14 mouse cellular contexts compared by ENCODE assay signal in the genomic region with DNA sequence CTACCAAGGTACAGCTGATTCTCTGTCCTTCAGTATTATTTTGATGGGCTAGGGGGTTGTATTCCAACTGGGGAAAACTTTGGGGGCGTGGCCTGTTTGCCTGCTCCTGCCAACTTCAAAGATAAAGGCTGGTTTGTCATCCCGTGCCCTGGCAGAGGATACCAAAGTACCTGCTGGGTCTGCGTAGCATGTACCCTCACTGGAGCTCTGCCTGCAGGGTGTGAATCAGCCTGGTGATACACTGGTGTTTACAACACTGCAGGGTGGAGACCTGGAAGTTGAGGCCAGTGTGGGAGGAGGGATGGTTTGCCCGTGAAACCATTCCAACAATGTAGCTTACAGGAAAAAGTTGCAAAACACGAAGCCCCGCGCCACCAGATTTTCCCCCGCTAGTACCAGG.
DNase-seq lines count a peak whose midpoint lies in the region; ATAC-seq and TF ChIP-seq lines count a peak whose summit lies in the region.
"Had no signal": no experiment of that assay in that cellular context is flagged by ENCODE, and none has a peak within 500 bp of the region (broad histone marks: within the 10 kb centered on the region; RNA-seq: fewer than 3 reads in every experiment).

No protein-coding gene starts in this region.

- no peak overlapping the region for H3K4me2 ChIP-seq in lung, embryonic 16.5 days (ENCODE audit: low read depth, low read length)
- H3K4me2 ChIP-seq in heart, embryonic 16.5 days (ENCODE audit: low read depth, low read length), result peak overlapping the region; percentile 6; the same call in 1 of the 2 replicates
- peak overlapping the region; percentile 20; the same call in 1 of the 2 replicates for H3K4me2 ChIP-seq in stomach, postnatal 0 days (replicated peaks; ENCODE audit: low read depth)
- H3K4me2 ChIP-seq: forebrain, embryonic 15.5 days; lung, embryonic 14.5 days; midbrain, embryonic 15.5 days had no signal

- H3K9me3 ChIP-seq in lung, embryonic 16.5 days (ENCODE audit: control insufficient read depth, low read length), result no peaks in the 10 kb centered on the region
- no peaks in the 10 kb centered on the region for H3K9me3 ChIP-seq in heart, embryonic 16.5 days (replicated peaks; ENCODE audit: control insufficient read depth, low read length)
- no peaks in the 10 kb centered on the region for H3K9me3 ChIP-seq in stomach, postnatal 0 days (ENCODE audit: control insufficient read depth, low read length)
- H3K9me3 ChIP-seq in forebrain, embryonic 10.5 days, result no peaks in the 10 kb centered on the region
- H3K9me3 ChIP-seq: forebrain, embryonic 15.5 days; midbrain, embryonic 15.5 days had no signal

- no peak for TF ChIP-seq EP300 in stomach, postnatal 0 days (optimal IDR thresholded peaks at IDR 0.05)

- H3K36me3 ChIP-seq in lung, embryonic 16.5 days (ENCODE audit: control insufficient read depth, insufficient read depth, low read length), result no peaks in the 10 kb centered on the region
- no peaks in the 10 kb centered on the region for H3K36me3 ChIP-seq in heart, embryonic 16.5 days (ENCODE audit: control insufficient read depth, insufficient read depth)
- H3K36me3 ChIP-seq in stomach, postnatal 0 days (ENCODE audit: control insufficient read depth, insufficient read depth, low read length), result no peaks in the 10 kb centered on the region
- H3K36me3 ChIP-seq in forebrain, embryonic 10.5 days (replicated peaks), result peaks cover 8% of the 10 kb centered on the region
- H3K36me3 ChIP-seq: forebrain, embryonic 15.5 days; midbrain, embryonic 15.5 days had no signal

- H3K27me3 ChIP-seq in lung, embryonic 16.5 days (ENCODE audit: control insufficient read depth, insufficient read depth, low read depth, low read length), result no peaks in the 10 kb centered on the region
- no peaks in the 10 kb centered on the region for H3K27me3 ChIP-seq in heart, embryonic 16.5 days (ENCODE audit: control insufficient read depth, insufficient read depth, low read length)
- H3K27me3 ChIP-seq in stomach, postnatal 0 days (ENCODE audit: control insufficient read depth, insufficient read depth, low read length), result no peaks in the 10 kb centered on the region
- no peaks in the 10 kb centered on the region for H3K27me3 ChIP-seq in forebrain, embryonic 10.5 days (ENCODE audit: poor library complexity, severe bottlenecking)
- H3K27me3 ChIP-seq: forebrain, embryonic 15.5 days; midbrain, embryonic 15.5 days had no signal

- peaks cover 24% of the 10 kb centered on the region for H3K4me1 ChIP-seq in lung, embryonic 16.5 days (replicated peaks; ENCODE audit: control insufficient read depth, insufficient read depth, low read length)
- peaks cover 5% of the 10 kb centered on the region for H3K4me1 ChIP-seq in lung, adult 2 months (ENCODE audit: control insufficient read depth, insufficient read depth, low read length)
- H3K4me1 ChIP-seq in heart, embryonic 16.5 days (ENCODE audit: control insufficient read depth, insufficient read depth, low read length), result peaks cover 53% of the 10 kb centered on the region
- H3K4me1 ChIP-seq in stomach, postnatal 0 days (replicated peaks; ENCODE audit: control insufficient read depth, insufficient read depth), result peaks cover 9% of the 10 kb centered on the region
- H3K4me1 ChIP-seq in forebrain, embryonic 10.5 days, result peaks cover 27% of the 10 kb centered on the region

- no peak overlapping the region for H3K4me3 ChIP-seq in lung, embryonic 16.5 days (ENCODE audit: low read length)
- no peak overlapping the region for H3K4me3 ChIP-seq in lung, adult 2 months (replicated peaks; ENCODE audit: extremely low read depth, low read depth, low read length)
- peak overlapping the region; percentile 16; the same call in 1 of the 2 replicates for H3K4me3 ChIP-seq in heart, embryonic 16.5 days (ENCODE audit: low read length)
- H3K4me3 ChIP-seq in stomach, postnatal 0 days (ENCODE audit: low read depth, low read length), result no peak overlapping the region
- no peak overlapping the region for H3K4me3 ChIP-seq in forebrain, embryonic 10.5 days
- H3K4me3 ChIP-seq: forebrain, embryonic 15.5 days; midbrain, embryonic 15.5 days had no signal

- ATAC-seq in lung, embryonic 16.5 days (ENCODE audit: low read depth), result 0 out of 2 replicates have a peak, but pooled peaks have one; percentile 23
- peak; percentile 67; the same call in 1 of the 2 replicates for ATAC-seq in heart, embryonic 16.5 days (replicated peaks; ENCODE audit: extremely low read depth, insufficient read depth, low FRiP score)
- ATAC-seq in stomach, postnatal 0 days (ENCODE audit: low FRiP score, low TSS enrichment), result peak; percentile 42
- ATAC-seq: forebrain, embryonic 15.5 days; midbrain, embryonic 15.5 days had no signal

- TF ChIP-seq POLR2A in lung, adult 2 months (IDR thresholded peaks at IDR 0.05; ENCODE audit: borderline replicate concordance, extremely low read depth, low read depth, low read length), result no peak

- TF ChIP-seq CTCF in lung, adult 2 months (IDR thresholded peaks at IDR 0.05; ENCODE audit: insufficient read depth, low read length), result no peak
- TF ChIP-seq CTCF in stomach, postnatal 0 days (IDR thresholded peaks at IDR 0.05; ENCODE audit: low read depth), result no peak

- 53% methylated on average over 8 of the region's 8 CpGs for WGBS in lung, embryonic 16.5 days
- WGBS in lung, adult 2 months, result 42% methylated on average over 8 of the region's 8 CpGs
- WGBS in heart, embryonic 16.5 days, result 39% methylated on average over 8 of the region's 8 CpGs
- 53% methylated on average over 8 of the region's 8 CpGs for WGBS in stomach, postnatal 0 days
- WGBS in forebrain, embryonic 10.5 days, result 84% methylated on average over 8 of the region's 8 CpGs

- peak; percentile 14 for DNase-seq in adrenal gland, postnatal 10 days
- DNase-seq in adrenal gland, postnatal 14 days, result no peak
- DNase-seq in lung, adult 2 months, result no peak
- peak; percentile 37 for DNase-seq in stomach, postnatal 0 days (ENCODE audit: low spot score)
- DNase-seq in kidney, postnatal 14 days, result no peak
- no peak for DNase-seq in forebrain, embryonic 10.5 days (ENCODE audit: extremely low spot score, low spot score)
- DNase-seq: cerebellum, adult 9-10 months; kidney, adult 9 months; thymus, adult 2 months had no signal

- H3K27ac ChIP-seq in lung, embryonic 16.5 days (ENCODE audit: low read length), result no peak overlapping the region
- peak overlapping the region; percentile 34 for H3K27ac ChIP-seq in heart, embryonic 16.5 days (ENCODE audit: low read length)
- no peak overlapping the region; the same call in 1 of the 2 replicates for H3K27ac ChIP-seq in stomach, postnatal 0 days (replicated peaks)
- H3K27ac ChIP-seq in forebrain, embryonic 10.5 days, result no peak overlapping the region
- H3K27ac ChIP-seq: forebrain, embryonic 15.5 days; midbrain, embryonic 15.5 days had no signal

- H3K9ac ChIP-seq in lung, embryonic 16.5 days (ENCODE audit: low read length), result no peak overlapping the region
- 0 out of 2 replicates have a peak overlapping the region, but pooled peaks have one; percentile 12 for H3K9ac ChIP-seq in heart, embryonic 16.5 days (ENCODE audit: low read length)
- no peak overlapping the region for H3K9ac ChIP-seq in stomach, postnatal 0 days (ENCODE audit: low read length)
- H3K9ac ChIP-seq: forebrain, embryonic 15.5 days; lung, embryonic 14.5 days; midbrain, embryonic 15.5 days had no signal

Comparison
In these comparisons a context has a peak if more than half of its experiments do, and no peak if none do; other contexts are left out.
1. DNase-seq: peak in adrenal gland, postnatal 10 days (single experiment) and stomach, postnatal 0 days (single experiment); none in adrenal gland, postnatal 14 days (single experiment), lung, adult 2 months (single experiment), kidney, postnatal 14 days (single experiment) and forebrain, embryonic 10.5 days (single experiment).
2. Peak in every context shown above with its lines, with median percentiles within 50 percentile points of each other: ATAC-seq.